Mouse (Mus musculus): ENCODE measurements around the gene Slc5a4a. TPM values are rescaled to one million over a fixed set of nuclear protein-coding genes. Genes with fewer than 3 reads are reported as not detected.

Slc5a4a gene
- not detected in 2 replicates for polyA plus RNA-seq (2015; fragmentation: Nextera tagmentation; extraction: Ambion mirVana)

DNA sequence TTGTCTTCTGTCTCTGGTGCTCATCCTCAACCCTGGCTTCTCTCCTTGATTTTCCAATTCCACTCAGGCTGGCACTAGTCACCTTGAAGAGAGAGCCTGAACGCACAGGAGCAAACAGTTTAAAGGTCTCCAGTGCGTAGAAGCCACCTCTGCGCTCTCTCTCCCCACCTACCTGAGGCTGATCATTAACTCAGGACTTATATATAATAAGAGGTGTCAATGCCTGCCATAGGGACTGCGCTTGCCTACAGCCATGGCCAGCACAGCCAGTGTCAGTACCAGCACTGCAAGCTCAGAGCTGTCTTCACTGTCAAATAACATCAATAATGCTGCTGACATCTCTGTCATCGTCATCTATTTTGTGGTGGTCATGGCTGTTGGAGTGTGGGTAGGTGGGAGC, at the start of gene Slc5a4a:
TSS of gene Slc5a4a (plus strand) at position 174 of the 400 bp plus-strand sequence.
- Histone ChIP-seq H3K4me2 (no peak within 1 kb of the TSS), H3K36me3 (no peaks in the 10 kb centered on the region), H3K27ac (no peak within 1 kb of the TSS), H3K9ac (no peak within 1 kb of the TSS), H3K4me3 (replicated peaks) (no peak within 1 kb of the TSS), H3K9me3 (replicated peaks) (no peaks in the 10 kb centered on the region), H3K27me3 (no peaks in the 10 kb centered on the region), H3K4me1 (replicated peaks) (0 out of 2 replicates have a peak, but pooled peaks cover 4% of the 10 kb centered on the region)
- ATAC-seq (ENCODE audit: low read depth), result no peak
- DNase-seq, result no peak
- 62% methylated on average over 5 of the region's 5 CpGs for WGBS (ENCODE audit: insufficient replicate concordance)

DNA sequence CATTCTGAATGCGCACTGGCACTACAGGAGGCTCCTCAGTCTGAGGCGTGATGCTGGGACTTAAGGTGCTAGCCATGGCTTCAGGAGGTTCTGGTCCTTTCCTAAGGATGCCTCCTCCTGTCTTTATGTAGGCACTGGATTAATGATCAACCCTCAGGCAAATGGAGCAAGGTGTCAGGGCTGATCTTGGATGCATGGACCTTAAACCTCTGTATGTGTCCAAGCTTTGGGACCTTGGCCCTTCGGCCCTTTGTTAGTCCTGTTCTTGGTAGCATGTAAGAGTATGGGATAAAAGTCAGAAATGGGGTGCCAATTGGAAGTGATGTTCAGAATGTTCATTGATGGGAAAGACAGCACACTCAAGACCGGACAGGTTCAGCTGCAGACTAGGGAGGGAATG, 36.4 kb upstream of the Slc5a4a start, which contains the start of gene Slc5a4b:
TSS of gene Slc5a4b (minus strand) at position 101 of the 400 bp plus-strand sequence.
- no peak for DNase-seq
- WGBS (ENCODE audit: insufficient replicate concordance), result 64% methylated on average over 4 of the region's 4 CpGs
- H3K27ac ChIP-seq, result no peak within 1 kb of the TSS

DNA sequence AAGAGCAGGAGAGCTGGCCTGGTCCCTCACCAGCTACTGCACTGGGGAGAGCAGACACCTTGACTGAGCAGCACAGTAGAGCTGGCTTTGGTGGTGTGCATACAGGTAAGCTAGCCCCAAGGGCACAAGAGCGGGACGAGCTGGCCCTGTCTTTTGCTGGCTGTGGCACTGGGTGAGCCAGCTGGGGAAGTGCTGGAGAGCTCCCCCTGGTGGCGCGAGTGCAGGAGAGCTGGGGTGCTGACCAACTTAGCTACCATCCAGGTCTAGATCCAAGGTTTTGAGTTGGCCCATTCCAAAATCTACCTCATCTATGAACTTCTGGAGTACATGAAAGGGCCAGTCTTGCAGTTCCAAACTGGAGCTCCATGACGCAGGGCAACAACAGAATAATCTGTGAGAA, 29.3 kb upstream of the Slc5a4a start:
- H3K4me3 ChIP-seq (replicated peaks), result no peak overlapping the region
- H3K9me3 ChIP-seq (replicated peaks), result no peaks in the 10 kb centered on the region
- H3K27ac ChIP-seq, result no peak overlapping the region
- 0 out of 2 replicates have a peak, but pooled peaks cover 2% of the 10 kb centered on the region for H3K4me1 ChIP-seq (replicated peaks)
- no peaks in the 10 kb centered on the region for H3K36me3 ChIP-seq
- ATAC-seq (ENCODE audit: low read depth), result 0 out of 2 replicates have a peak, but pooled peaks have one; percentile 36
- H3K4me2 ChIP-seq, result no peak overlapping the region
- peak; percentile 38 for DNase-seq
- 27% methylated on average over 5 of the region's 5 CpGs for WGBS (ENCODE audit: insufficient replicate concordance)
- no peaks in the 10 kb centered on the region for H3K27me3 ChIP-seq
- no peak overlapping the region for H3K9ac ChIP-seq

More for the DNA sequence above, 36.4 kb upstream of the Slc5a4a start, which contains the start of gene Slc5a4b:
- no peak within 1 kb of the TSS for H3K4me3 ChIP-seq (replicated peaks)
- ATAC-seq (ENCODE audit: low read depth), result no peak
- no peaks in the 10 kb centered on the region for H3K4me1 ChIP-seq (replicated peaks)
- H3K9ac ChIP-seq, result no peak within 1 kb of the TSS
- no peaks in the 10 kb centered on the region for H3K36me3 ChIP-seq
- H3K9me3 ChIP-seq (replicated peaks), result no peaks in the 10 kb centered on the region
- no peaks in the 10 kb centered on the region for H3K27me3 ChIP-seq
- H3K4me2 ChIP-seq, result no peak within 1 kb of the TSS

DNA sequence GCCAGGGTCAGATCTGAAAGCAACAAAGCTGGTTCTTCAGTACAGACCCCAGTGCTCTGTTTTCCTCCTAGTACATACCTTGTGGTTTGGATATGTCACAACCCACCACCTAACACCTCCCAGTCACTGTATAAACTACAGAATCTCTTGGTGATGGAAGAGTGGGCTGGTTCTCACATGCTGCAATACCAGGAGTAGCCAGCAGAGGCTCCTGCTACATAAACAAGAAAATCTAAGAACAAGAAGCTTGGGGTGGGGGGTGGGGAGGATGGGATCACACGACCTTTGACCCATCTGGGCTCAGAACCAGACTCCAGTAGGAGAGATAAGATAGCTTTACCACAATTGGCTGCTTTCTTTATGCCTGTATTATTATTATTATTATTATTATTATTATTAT, 28.5 kb upstream of the Slc5a4a start:
- Histone ChIP-seq H3K9ac (no peak overlapping the region), H3K9me3 (replicated peaks) (no peaks in the 10 kb centered on the region), H3K4me3 (replicated peaks) (no peak overlapping the region), H3K27ac (no peak overlapping the region), H3K4me1 (replicated peaks) (0 out of 2 replicates have a peak, but pooled peaks cover 2% of the 10 kb centered on the region), H3K27me3 (no peaks in the 10 kb centered on the region), H3K4me2 (no peak overlapping the region), H3K36me3 (no peaks in the 10 kb centered on the region)
- DNase-seq (no peak), ATAC-seq (ENCODE audit: low read depth) (no peak)
- 9% methylated on average over 1 of the region's 1 CpGs for WGBS (ENCODE audit: insufficient replicate concordance)

DNA sequence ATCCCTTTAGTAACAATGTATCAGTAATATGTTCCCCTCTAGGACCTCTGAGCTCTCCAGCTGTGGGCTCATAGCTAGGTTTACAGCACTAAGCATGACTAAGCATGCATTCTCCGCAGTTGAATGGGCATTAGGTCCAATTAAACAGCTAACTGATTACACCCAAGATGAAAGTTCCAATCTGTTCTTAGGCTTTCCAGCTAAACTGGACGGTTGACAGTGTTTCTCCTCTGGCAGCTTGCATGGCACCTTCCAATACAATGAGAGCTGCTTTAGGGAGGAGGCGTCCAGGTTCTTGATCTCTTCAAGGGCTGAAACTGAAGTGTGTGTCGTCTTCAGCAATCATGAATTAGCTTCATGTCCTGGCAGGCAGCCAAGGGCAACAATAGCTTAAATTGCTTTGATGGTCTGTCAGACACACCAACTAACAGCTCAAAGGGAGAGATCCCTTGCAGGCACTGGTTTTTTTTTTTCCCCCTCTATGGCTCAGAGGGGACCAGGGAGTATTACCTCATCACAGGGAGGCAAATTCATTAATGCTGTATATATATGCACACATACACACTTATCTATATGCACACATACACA, 27.0 kb upstream of the Slc5a4a start:
- H3K4me2 ChIP-seq, result no peak overlapping the region
- DNase-seq, result no peak
- H3K36me3 ChIP-seq, result no peaks in the 10 kb centered on the region
- no peak overlapping the region for H3K27ac ChIP-seq
- H3K27me3 ChIP-seq, result no peaks in the 10 kb centered on the region
- H3K9ac ChIP-seq, result no peak overlapping the region
- ATAC-seq (ENCODE audit: low read depth), result no peak
- 47% methylated on average over 4 of the region's 4 CpGs for WGBS (ENCODE audit: insufficient replicate concordance)
- no peaks in the 10 kb centered on the region for H3K9me3 ChIP-seq (replicated peaks)
- 0 out of 2 replicates have a peak, but pooled peaks cover 2% of the 10 kb centered on the region for H3K4me1 ChIP-seq (replicated peaks)
- H3K4me3 ChIP-seq (replicated peaks), result no peak overlapping the region

DNA sequence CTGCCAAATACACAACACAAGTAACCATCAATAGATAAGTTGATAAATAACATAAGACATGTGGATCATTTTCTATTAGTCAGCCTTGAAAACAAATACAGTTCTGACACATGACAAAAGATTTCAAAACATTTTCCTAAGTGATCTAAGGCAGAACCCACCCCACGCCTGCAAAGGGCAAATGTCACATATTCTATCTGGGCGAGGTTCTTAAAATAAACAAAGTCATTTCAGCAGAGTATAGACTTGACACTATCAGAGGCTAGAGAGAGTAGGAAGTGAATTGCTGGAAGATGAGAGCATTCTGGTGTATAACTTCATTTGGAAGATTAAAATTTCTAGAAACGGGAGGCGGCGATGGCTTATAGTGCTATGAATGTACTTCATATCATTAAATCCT, 25.8 kb upstream of the Slc5a4a start:
- no peak overlapping the region for H3K27ac ChIP-seq
- H3K4me2 ChIP-seq, result no peak overlapping the region
- H3K9ac ChIP-seq, result no peak overlapping the region
- H3K36me3 ChIP-seq, result no peaks in the 10 kb centered on the region
- H3K4me1 ChIP-seq (replicated peaks), result 0 out of 2 replicates have a peak, but pooled peaks cover 2% of the 10 kb centered on the region
- no peak overlapping the region for H3K4me3 ChIP-seq (replicated peaks)
- no peak for ATAC-seq (ENCODE audit: low read depth)
- WGBS (ENCODE audit: insufficient replicate concordance), result 66% methylated on average over 5 of the region's 5 CpGs
- no peaks in the 10 kb centered on the region for H3K27me3 ChIP-seq
- DNase-seq, result no peak
- H3K9me3 ChIP-seq (replicated peaks), result no peaks in the 10 kb centered on the region

DNA sequence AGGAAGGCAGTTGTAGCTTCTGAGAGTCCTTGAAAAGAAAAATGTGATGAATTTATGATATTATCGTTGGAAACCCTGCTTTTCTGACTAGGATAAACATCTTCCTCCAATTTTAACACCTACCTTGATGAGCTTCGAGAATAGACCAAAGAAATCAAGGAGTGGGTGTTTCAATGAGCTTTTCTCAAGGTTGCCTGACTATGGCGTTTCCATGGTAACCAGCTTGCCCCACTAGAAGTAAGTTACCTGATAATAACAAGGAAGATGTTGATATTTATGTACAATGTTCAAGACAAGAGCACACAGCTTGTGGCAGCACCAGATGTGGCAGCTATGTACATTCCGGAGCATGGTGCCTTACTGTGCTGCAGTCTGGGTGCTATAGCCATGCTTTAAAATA, 14.7 kb upstream of the Slc5a4a start:
- H3K27ac ChIP-seq, result no peak overlapping the region
- H3K9ac ChIP-seq, result no peak overlapping the region
- H3K27me3 ChIP-seq, result no peaks in the 10 kb centered on the region
- 43% methylated on average over 4 of the region's 4 CpGs for WGBS (ENCODE audit: insufficient replicate concordance)
- H3K9me3 ChIP-seq (replicated peaks), result no peaks in the 10 kb centered on the region
- no peak for ATAC-seq (ENCODE audit: low read depth)
- DNase-seq, result no peak
- H3K4me1 ChIP-seq (replicated peaks), result no peaks in the 10 kb centered on the region
- no peak overlapping the region for H3K4me2 ChIP-seq
- no peak overlapping the region for H3K4me3 ChIP-seq (replicated peaks)
- no peaks in the 10 kb centered on the region for H3K36me3 ChIP-seq

DNA sequence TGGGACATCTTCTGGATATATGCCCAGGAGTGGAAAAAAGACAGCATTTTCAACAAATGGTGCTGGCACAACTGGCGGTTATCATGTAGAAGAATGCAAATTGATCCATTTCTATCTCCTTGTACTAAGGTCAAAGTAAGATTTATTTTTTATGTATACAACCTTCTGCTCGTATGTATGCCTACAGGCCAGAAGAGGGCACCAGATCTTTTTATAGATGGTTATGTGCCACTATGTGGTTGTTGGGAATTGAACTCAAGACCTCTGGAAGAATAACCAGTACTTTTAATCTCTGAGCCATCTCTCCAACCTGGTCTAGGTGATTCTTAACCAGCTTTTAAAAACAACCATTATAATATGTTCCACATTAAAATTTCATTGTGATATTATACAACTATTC, 10.9 kb upstream of the Slc5a4a start:
- 47% methylated on average over 2 of the region's 2 CpGs for WGBS (ENCODE audit: insufficient replicate concordance)
- H3K9ac ChIP-seq, result no peak overlapping the region
- DNase-seq (no peak), ATAC-seq (ENCODE audit: low read depth) (no peak)
- H3K36me3 ChIP-seq, result no peaks in the 10 kb centered on the region
- H3K4me2 ChIP-seq, result no peak overlapping the region
- no peaks in the 10 kb centered on the region for H3K9me3 ChIP-seq (replicated peaks)
- no peak overlapping the region for H3K27ac ChIP-seq
- H3K4me1 ChIP-seq (replicated peaks), result no peaks in the 10 kb centered on the region
- H3K4me3 ChIP-seq (replicated peaks), result no peak overlapping the region
- no peaks in the 10 kb centered on the region for H3K27me3 ChIP-seq

DNA sequence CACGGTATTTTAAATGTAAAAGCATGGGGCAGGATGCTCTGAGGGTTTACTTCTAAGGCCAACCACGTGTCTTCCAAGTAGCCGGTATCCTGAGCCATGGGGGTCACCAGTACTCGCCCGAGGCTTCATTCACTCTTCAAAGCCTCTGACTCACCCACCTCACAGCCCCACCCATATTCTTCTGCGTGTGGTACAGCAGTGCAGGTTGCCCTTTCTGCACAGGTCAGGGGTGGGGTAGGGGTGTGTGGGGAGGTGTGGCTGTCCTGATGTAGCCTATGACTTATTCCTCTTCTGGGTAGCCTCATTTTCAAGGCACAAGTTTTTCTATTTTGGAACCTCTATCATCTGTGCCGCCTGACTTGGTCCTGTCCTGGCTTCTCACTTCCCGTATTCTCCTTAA, 405 bp upstream of the Slc5a4a start:
- ATAC-seq (ENCODE audit: low read depth), result no peak
- Histone ChIP-seq H3K4me2 (no peak overlapping the region), H3K9me3 (replicated peaks) (no peaks in the 10 kb centered on the region), H3K27me3 (no peaks in the 10 kb centered on the region), H3K4me1 (replicated peaks) (0 out of 2 replicates have a peak, but pooled peaks cover 4% of the 10 kb centered on the region), H3K36me3 (no peaks in the 10 kb centered on the region), H3K9ac (no peak overlapping the region), H3K27ac (no peak overlapping the region), H3K4me3 (replicated peaks) (no peak overlapping the region)
- DNase-seq, result no peak
- 57% methylated on average over 8 of the region's 8 CpGs for WGBS (ENCODE audit: insufficient replicate concordance)

DNA sequence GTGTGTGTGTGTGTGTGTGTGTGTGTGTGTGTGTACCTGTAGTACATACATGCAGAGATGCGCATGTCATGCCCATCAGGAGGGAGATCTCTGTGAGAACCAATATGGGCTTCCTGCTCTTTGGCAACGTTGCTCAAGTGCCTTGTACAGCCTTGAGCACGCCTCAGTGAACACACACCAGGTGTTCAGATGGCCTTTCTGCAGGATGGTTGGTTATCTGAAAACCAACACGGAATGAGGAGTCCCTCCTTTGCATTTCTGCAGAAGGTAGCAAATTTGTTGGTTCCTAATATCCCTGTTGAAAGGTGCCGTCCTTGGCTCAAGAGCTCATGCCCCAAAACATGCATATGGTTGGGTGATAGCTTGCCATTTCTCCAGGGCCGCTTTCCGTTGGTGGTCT, 8.7 kb downstream of the Slc5a4a start:
- Histone ChIP-seq H3K27me3 (no peaks in the 10 kb centered on the region), H3K27ac (no peak overlapping the region), H3K9me3 (replicated peaks) (no peaks in the 10 kb centered on the region), H3K36me3 (no peaks in the 10 kb centered on the region), H3K4me1 (replicated peaks) (no peaks in the 10 kb centered on the region), H3K4me2 (no peak overlapping the region), H3K4me3 (replicated peaks) (no peak overlapping the region), H3K9ac (no peak overlapping the region)
- WGBS (ENCODE audit: insufficient replicate concordance), result 62% methylated on average over 7 of the region's 7 CpGs
- ATAC-seq (ENCODE audit: low read depth), result no peak
- no peak for DNase-seq

DNA sequence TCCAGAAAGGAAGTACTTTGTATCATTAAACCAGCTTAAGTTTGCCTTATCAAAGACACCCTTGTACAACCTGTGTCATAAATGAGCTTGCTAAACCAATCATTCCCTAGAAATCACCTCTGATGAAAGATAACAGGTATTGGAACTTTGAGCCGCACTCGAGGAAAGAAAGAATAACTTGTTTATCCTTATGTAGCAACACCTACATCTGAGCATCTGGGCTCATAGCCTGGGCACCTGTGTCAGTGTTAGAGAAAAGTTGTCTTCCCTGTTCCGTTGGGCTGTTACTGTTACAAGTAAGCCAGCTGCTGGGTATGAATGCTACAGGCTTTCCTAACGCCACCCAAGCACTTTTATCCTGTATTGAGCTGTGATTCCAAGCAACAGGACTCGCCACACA, 10.3 kb downstream of the Slc5a4a start:
- no peaks in the 10 kb centered on the region for H3K4me1 ChIP-seq (replicated peaks)
- ATAC-seq (ENCODE audit: low read depth), result no peak
- H3K27me3 ChIP-seq, result no peaks in the 10 kb centered on the region
- 54% methylated on average over 5 of the region's 5 CpGs for WGBS (ENCODE audit: insufficient replicate concordance)
- no peaks in the 10 kb centered on the region for H3K9me3 ChIP-seq (replicated peaks)
- no peak for DNase-seq
- no peak overlapping the region for H3K9ac ChIP-seq
- no peak overlapping the region for H3K4me3 ChIP-seq (replicated peaks)
- H3K4me2 ChIP-seq, result no peak overlapping the region
- H3K36me3 ChIP-seq, result no peaks in the 10 kb centered on the region
- H3K27ac ChIP-seq, result no peak overlapping the region

DNA sequence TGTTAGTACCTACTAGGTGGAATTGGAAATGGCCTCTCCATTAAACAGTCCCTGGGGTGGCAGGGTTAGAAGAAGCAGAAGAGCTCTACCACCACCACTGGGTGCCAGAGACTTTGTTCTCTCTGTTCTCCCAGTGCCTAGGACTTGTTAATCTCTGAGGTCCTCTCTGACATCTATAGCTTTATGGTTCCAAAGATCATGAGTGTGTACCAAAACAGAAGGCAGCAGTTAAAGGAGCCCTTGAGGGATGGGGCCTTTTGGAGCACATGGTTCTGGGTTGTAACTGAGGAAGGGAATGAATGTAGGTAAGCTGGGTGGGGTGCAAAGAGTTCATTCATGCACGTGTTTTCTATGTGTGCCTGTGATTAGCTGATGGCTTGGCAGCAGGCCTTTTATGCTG, 10.8 kb downstream of the Slc5a4a start:
- no peaks in the 10 kb centered on the region for H3K9me3 ChIP-seq (replicated peaks)
- H3K27me3 ChIP-seq, result no peaks in the 10 kb centered on the region
- no peak overlapping the region for H3K4me2 ChIP-seq
- H3K36me3 ChIP-seq, result no peaks in the 10 kb centered on the region
- WGBS (ENCODE audit: insufficient replicate concordance), result 42% methylated on average over 1 of the region's 1 CpGs
- DNase-seq, result no peak
- no peak for ATAC-seq (ENCODE audit: low read depth)
- H3K4me1 ChIP-seq (replicated peaks), result no peaks in the 10 kb centered on the region
- no peak overlapping the region for H3K4me3 ChIP-seq (replicated peaks)
- no peak overlapping the region for H3K27ac ChIP-seq
- no peak overlapping the region for H3K9ac ChIP-seq

All from liver, embryonic 13.5 days (tissue).